Mouse (Mus musculus) lung, adult 2 months (tissue): ENCODE data around the gene Maml3.

Source experiments
- CTCF ChIP-seq: fragments of 200-500 bp; IDR thresholded peaks from 2 replicates; pipeline ENCODE4 v1.5.1; 2011; ENCODE audit warnings: mild to moderate bottlenecking, low read length, control low read depth; ENCODE audit not compliant: insufficient read depth
- POLR2A ChIP-seq: fragments of 200-500 bp; IDR thresholded peaks from 2 replicates; pipeline ENCODE4 v1.6.1; 2011; ENCODE audit warnings: low read depth, mild to moderate bottlenecking, control low read depth, low read length, borderline replicate concordance; ENCODE audit errors: extremely low read depth

DNA sequence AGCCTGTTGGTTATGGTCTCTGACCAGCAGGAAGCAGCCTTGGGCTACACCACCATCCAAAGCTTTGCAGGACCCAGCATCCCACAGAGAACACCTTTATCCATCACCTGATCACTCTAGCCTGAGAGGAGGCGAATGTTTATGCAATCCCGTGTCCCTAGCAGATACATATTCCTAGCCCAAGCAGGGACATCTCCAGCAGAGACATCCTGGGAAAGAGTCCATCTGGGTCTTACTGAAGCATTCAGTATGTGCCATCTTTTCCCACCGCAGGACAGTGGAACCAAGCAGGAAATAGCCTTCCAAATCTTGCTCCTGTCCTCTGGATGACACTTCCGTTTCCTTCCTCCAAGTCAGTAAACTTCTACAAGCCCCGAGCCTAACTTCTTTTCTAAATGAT, 351.6 kb downstream of the Maml3 start:
- TF ChIP-seq POLR2A (no peak), CTCF (no peak)
